Mouse (Mus musculus) stomach, postnatal 0 days (tissue): ENCODE measurements around the gene Jmjd6. TPM values are rescaled to one million over a fixed set of nuclear protein-coding genes. Genes with fewer than 3 reads are reported as not detected.
A peak's percentile ranks its signal among the peaks of the same experiment; 100 is the strongest.

ENCODE experiments used
- ATAC-seq: fragments of 200-750 bp; cut with Nextera tagmentation; 2 replicates; pipeline ENCODE4 v1.8.0; 2017; ENCODE audit not compliant: low FRiP score, low TSS enrichment
- DNase-seq: peaks from one replicate; pipeline ENCODE4 v3.0.0-alpha.2; 2016; ENCODE audit warnings: low spot score
- H3K27ac ChIP-seq: fragments of 300-500 bp; sonication (generic); replicated peaks from 2 replicates; pipeline ENCODE4 v1.5.1; 2014; ENCODE audit warnings: mild to moderate bottlenecking, control low read depth
- H3K27me3 ChIP-seq: fragments of 300-500 bp; sonication (generic); 2 replicates; pipeline ENCODE4 v1.6.1; 2014; ENCODE audit warnings: low read length; ENCODE audit not compliant: control insufficient read depth, insufficient read depth
- H3K36me3 ChIP-seq: fragments of 300-500 bp; sonication (generic); 2 replicates; pipeline ENCODE4 v1.6.1; 2014; ENCODE audit warnings: low read length, mixed read lengths; ENCODE audit not compliant: control insufficient read depth, insufficient read depth
- H3K4me1 ChIP-seq: fragments of 300-500 bp; sonication (generic); replicated peaks from 2 replicates; pipeline ENCODE4 v1.6.1; 2014; ENCODE audit warnings: antibody characterized with exemption; ENCODE audit not compliant: control insufficient read depth, insufficient read depth
- H3K4me2 ChIP-seq: fragments of 300-500 bp; sonication (generic); replicated peaks from 2 replicates; pipeline ENCODE4 v1.6.1; 2014; ENCODE audit warnings: low read depth, mild to moderate bottlenecking, control low read depth, moderate library complexity
- H3K4me3 ChIP-seq: fragments of 300-500 bp; sonication (generic); 2 replicates; pipeline ENCODE4 v1.5.1; 2014; ENCODE audit warnings: low read depth, low read length, control low read depth
- H3K9ac ChIP-seq: fragments of 300-500 bp; sonication (generic); 2 replicates; pipeline ENCODE4 v1.6.1; 2014; ENCODE audit warnings: mild to moderate bottlenecking, low read length, control low read depth, mixed read lengths
- H3K9me3 ChIP-seq: fragments of 300-500 bp; sonication (generic); 2 replicates; pipeline ENCODE4 v1.6.1; 2016; ENCODE audit warnings: low read length; ENCODE audit not compliant: control insufficient read depth
- CTCF ChIP-seq: IDR thresholded peaks from 2 replicates; pipeline ENCODE4 v1.5.1; 2016; ENCODE audit warnings: antibody characterized with exemption, low read depth, mild to moderate bottlenecking, moderate library complexity
- EP300 ChIP-seq: optimal IDR thresholded peaks from 2 replicates; pipeline ENCODE3; 2016; ENCODE audit warnings: antibody characterized with exemption
- WGBS: fragments of 180-500 bp; shearing (Covaris S2); extraction: QIAGEN DNeasy Blood & Tissue Kit; methylation state at CpG from one replicate; pipeline ENCODE4 v1.1.7; 2014; 5-methylcytosine and 5-hydroxymethylcytosine counted together
- polyA plus RNA-seq: library from polyadenylated mRNA; unstranded; fragments of >200 nt; fragmentation: Nextera tagmentation; extraction: Ambion mirVana; gene quantifications from 2 replicates; pipeline ENCODE4 v1.2.1, GENCODE M21; 2015

The Jmjd6 gene
- 31.8 and 33.2 TPM in 2 replicates for polyA plus RNA-seq

GRCm38 (mm10) chr11:116843261-116844233, at the start of gene Jmjd6, which contains the start of gene Mettl23:
TSS of gene Jmjd6 (minus strand) at chr11:116843449.
TSS of gene Mettl23 (plus strand) at chr11:116843278.
- under 1% methylated on average over 72 of the region's 72 CpGs for WGBS
- peaks cover 7% of the 10 kb centered on the region for H3K36me3 ChIP-seq

GRCm38 (mm10) chr11:116887136-116887535, 43.9 kb upstream of the Jmjd6 start:
- no peaks in the 10 kb centered on the region for H3K36me3 ChIP-seq

More at GRCm38 (mm10) chr11:116843261-116844233, at the start of gene Jmjd6, which contains the start of gene Mettl23:
- H3K27ac ChIP-seq, result peak within 1 kb of the TSS; percentile 99
- H3K9me3 ChIP-seq, result no peaks in the 10 kb centered on the region
- DNase-seq (peak; percentile 99), ATAC-seq (peak; percentile 97)
- peak within 1 kb of the TSS; percentile 91 for H3K9ac ChIP-seq
- peak within 1 kb of the TSS; percentile 76 for H3K4me2 ChIP-seq
- peak within 1 kb of the TSS; percentile 85 for H3K4me3 ChIP-seq
- H3K27me3 ChIP-seq, result no peaks in the 10 kb centered on the region
- no peak for TF ChIP-seq EP300
- TF ChIP-seq CTCF, result no peak
- H3K4me1 ChIP-seq, result peaks cover 6% of the 10 kb centered on the region

DNA sequence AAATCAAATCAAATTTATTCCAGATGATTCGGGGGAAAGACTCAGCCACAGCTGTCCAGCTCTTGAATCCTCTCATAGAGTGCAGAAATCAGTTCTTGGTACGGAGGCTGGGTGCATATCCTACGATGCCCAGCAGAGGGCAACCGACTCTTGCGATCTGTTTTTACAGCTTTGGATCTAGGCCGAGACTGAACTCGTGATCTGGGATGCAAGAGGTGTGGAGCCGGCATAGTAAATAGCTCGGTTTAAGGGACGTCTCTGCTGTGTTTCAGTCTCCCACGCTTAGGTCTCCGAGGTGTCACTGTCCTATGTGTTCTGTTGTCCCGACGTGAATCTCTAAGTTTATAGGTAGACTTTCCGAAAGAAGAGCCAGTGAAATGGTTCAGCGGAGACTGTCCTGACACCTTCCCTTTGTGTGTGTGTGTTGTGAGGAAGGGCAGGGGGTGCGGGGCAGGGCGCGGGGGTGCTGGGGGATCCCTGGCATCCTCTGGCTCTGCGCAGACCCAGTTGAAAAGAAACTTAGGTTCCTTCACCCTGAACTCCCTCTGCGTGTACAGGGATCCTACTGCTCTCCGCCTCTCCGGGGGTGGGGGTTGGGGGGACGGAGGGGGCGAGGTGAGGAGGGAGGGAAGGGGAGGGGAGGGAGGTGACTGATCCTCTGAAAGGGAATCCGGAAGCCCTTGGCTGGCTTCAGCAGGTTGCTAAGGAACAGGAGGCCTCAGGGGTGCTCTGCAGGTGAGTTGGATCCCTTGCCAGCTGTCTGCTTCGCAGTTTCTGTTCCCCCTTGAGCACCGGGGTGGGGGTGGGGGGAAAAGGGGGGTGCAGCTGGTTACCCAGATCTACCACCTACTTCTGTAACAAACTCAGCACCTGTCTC, 42.3 kb upstream of the Jmjd6 start:
- H3K27ac ChIP-seq, result no peak overlapping the region
- DNase-seq, result peak; percentile 85
- H3K4me3 ChIP-seq, result peak overlapping the region; percentile 21; the same call in 1 of the 2 replicates
- H3K4me2 ChIP-seq, result peak overlapping the region; percentile 53
- TF ChIP-seq CTCF, result peak; percentile 97
- TF ChIP-seq EP300, result no peak
- peak; percentile 39 for ATAC-seq
- WGBS, result 2% methylated on average over 27 of the region's 28 CpGs
- no peaks in the 10 kb centered on the region for H3K27me3 ChIP-seq
- H3K9ac ChIP-seq, result no peak overlapping the region; the same call in 1 of the 2 replicates
- 0 out of 2 replicates have a peak, but pooled peaks cover 2% of the 10 kb centered on the region for H3K4me1 ChIP-seq
- no peaks in the 10 kb centered on the region for H3K9me3 ChIP-seq
- no peaks in the 10 kb centered on the region for H3K36me3 ChIP-seq

More at GRCm38 (mm10) chr11:116887136-116887535, 43.9 kb upstream of the Jmjd6 start:
- no peak for TF ChIP-seq EP300
- TF ChIP-seq CTCF, result no peak
- Histone ChIP-seq H3K4me1 (0 out of 2 replicates have a peak, but pooled peaks cover 2% of the 10 kb centered on the region), H3K4me3 (no peak overlapping the region), H3K27me3 (no peaks in the 10 kb centered on the region), H3K9ac (no peak overlapping the region), H3K4me2 (no peak overlapping the region), H3K9me3 (no peaks in the 10 kb centered on the region), H3K27ac (no peak overlapping the region)
- 66% methylated on average over 5 of the region's 5 CpGs for WGBS
- DNase-seq (no peak), ATAC-seq (no peak)

DNA sequence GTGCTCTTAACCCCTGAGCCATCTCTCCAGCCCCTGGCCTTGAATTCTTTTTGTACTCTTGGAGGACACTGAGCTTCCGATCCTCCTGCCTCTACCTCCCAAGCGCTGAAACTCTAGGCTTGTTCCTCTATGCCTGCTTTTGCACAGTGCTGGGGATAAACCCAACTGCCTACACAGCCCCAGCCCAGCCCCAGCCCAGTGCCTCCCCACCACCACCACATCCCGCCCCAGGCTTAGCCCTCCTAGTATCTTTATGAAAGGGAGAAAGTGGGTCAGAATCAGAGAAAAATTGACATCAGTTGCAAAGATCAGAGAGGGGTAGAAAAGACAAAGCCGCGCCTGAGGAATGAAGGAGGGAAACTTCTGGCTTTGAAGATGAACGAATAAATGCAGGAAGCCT, 40.8 kb upstream of the Jmjd6 start:
- Histone ChIP-seq H3K36me3 (no peaks in the 10 kb centered on the region), H3K4me2 (no peak overlapping the region), H3K4me3 (no peak overlapping the region), H3K4me1 (0 out of 2 replicates have a peak, but pooled peaks cover 2% of the 10 kb centered on the region), H3K9ac (no peak overlapping the region), H3K27me3 (no peaks in the 10 kb centered on the region), H3K9me3 (no peaks in the 10 kb centered on the region), H3K27ac (no peak overlapping the region)
- DNase-seq (no peak), ATAC-seq (no peak)
- TF ChIP-seq CTCF (no peak), EP300 (no peak)
- WGBS, result 82% methylated on average over 6 of the region's 6 CpGs

DNA sequence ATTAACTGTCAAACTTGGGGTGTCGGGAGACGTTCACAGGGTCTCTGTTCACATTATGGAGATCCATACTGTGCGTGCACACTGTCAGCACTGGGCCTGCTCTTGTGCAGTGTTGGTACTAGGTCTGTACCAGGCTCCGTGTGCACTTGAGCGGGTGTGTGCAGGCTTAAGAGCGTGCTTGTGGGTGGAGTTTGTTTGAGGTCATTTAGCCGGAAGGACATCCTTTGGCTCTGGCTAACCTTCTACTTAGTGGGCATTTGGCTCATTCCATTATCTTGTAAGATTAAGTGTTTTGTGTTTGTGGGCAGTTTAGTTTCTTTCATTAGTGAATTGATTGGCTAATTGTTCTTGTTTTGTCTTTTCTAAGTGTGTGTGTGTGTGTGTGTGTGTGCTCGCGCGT, 39.2 kb upstream of the Jmjd6 start:
- no peak overlapping the region for H3K9ac ChIP-seq
- H3K27me3 ChIP-seq, result no peaks in the 10 kb centered on the region
- no peak overlapping the region for H3K4me3 ChIP-seq
- peak; percentile 33; the same call in 1 of the 2 replicates for ATAC-seq
- no peak for DNase-seq
- TF ChIP-seq CTCF (no peak), EP300 (no peak)
- H3K9me3 ChIP-seq, result no peaks in the 10 kb centered on the region
- H3K4me2 ChIP-seq, result no peak overlapping the region
- 0 out of 2 replicates have a peak, but pooled peaks cover 2% of the 10 kb centered on the region for H3K4me1 ChIP-seq
- WGBS, result 71% methylated on average over 10 of the region's 10 CpGs
- no peak overlapping the region for H3K27ac ChIP-seq
- H3K36me3 ChIP-seq, result no peaks in the 10 kb centered on the region
